Mouse (Mus musculus) kidney, postnatal 25 days (tissue): Measurements from ENCODE around the gene Cux1.

Experiments used
- DNase-seq, 2 experiments: peaks; one replicate each; pipeline ENCODE4 v3.0.0; 2021; ENCODE audit warnings: mixed read lengths in 2 of 2

The Cux1 gene

GRCm38 (mm10) chr5:136470985-136471735, 96.1 kb downstream of the Cux1 start:
- peak; percentile 72 to 86 for DNase-seq

GRCm38 (mm10) chr5:136469301-136469700, 98.0 kb downstream of the Cux1 start:
- no peak for DNase-seq

GRCm38 (mm10) chr5:136467360-136467999, 99.8 kb downstream of the Cux1 start:
- DNase-seq, result peak; percentile 58 to 88

DNA sequence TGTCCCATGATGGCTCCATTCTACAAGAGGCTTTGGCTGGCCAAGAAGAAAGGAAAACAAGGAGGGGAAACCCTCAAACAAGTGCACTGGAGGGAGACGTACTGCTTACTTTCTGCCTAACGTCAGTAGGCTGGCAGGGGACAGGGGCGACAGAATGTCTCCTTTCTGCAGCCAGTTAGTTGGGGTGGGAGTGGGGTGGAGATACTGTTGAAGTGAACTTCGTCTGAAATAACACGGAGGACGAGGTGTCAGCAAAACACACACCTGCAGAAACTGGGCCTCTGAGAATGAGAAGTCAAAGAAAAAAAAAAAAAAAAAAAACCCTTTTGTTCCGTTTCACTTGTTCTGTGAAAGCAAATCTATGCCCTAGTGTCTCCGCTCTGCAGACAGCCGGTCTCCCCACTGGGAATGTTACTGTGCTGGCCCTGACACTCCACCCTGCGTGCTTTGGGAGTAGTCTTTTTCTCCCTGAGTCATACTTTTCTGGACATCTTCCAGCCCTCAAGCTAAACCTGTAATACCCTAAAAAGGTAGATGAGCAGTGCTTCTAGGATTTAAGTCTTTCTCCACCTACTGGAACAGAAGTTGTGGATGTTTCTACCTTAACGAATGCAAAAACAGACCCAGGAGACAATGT, 101.4 kb downstream of the Cux1 start:
- DNase-seq, result peak; percentile 23 to 60

DNA sequence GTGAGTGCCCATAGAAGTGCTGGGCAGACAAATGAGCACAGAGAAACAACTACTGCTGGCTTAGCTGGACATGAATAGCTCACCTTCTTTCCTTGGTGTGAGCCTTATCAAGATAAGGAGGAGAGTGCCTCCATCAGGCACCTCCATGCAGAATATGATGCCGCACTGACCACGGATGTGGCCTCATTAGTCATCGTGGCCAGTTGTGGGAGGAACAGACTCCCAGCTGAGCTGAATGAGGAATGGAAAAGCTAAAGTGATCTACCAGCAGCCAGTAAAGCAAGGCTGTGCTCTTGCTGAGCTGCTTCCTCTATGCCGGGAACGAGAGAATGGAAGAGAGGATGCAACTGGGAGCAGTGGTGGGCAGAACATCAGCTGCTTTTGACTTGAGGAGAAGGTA, 101.9 kb downstream of the Cux1 start:
- no peak for DNase-seq

DNA sequence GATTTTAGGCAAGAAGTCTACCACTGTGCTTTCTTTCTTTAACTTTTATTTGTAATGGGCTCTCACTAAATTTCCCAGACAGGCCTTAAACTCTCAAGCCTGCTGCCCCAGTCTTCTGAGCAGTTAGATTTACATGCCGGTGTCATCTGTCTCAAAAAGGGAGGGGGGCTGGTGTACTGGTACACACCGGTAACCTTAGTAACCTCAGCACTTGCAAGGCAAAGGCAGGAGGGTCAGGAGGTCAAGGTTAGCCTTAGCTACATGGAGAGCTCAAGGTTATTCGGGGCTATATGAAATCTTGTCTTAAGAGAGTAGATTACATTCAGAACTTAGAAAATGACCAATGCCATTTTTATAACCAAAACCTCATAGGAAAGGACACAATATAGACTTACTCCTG, 102.4 kb downstream of the Cux1 start:
- DNase-seq, result no peak

GRCm38 (mm10) chr5:136464128-136464527, 103.2 kb downstream of the Cux1 start:
- peak; percentile 45 to 55 for DNase-seq

- DNase-seq, result peak; percentile 44 to 64
Observed at GRCm38 (mm10) chr5:136462613-136463012, 104.7 kb downstream of the Cux1 start.

DNA sequence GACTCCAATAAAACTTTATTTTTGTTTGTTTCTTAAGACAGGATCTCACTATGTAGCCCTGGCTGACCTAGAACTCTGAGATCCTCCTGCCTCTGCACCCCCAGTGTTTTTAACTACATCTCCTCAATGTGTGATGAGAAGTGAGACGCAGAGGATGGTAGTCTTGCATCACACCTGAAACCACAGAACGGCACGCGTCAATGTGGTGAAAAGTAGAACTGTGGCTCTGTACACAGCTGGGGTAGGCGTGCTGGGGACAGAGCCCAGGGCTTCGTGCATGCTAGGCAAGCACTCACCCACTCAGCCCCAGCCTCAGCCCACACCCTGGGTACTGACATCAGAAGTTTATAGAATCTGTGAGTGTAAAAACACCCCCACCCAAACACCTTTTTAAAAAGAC, 107.4 kb downstream of the Cux1 start:
- no peak for DNase-seq

DNA sequence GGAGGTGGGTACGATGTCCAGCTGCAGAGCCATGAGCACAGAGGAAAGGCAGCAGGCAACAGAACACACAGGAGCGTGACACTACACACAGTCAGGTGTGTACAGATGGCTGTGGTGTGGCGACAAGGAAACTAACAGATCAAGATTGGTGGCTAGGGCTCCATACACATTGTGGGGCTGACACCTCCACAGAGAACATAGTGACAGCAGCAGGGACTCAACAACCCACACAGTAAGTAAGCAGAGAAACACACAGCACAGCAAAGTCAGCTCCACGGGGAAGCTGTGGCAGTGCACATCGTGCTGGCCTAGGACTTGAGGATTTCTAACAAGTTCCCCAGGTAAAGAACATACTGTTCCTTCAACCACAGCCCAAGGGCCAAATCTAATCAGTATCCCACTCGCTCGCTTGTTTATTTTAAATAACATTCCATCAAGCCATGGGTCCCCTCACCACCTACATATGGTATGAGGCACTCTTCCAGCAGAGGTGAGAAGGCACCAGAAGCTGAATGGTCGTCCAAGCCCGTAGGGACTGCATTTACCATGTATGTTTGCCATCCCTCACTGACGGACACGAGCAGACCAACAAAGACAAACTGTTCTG, 108.3 kb downstream of the Cux1 start:
- DNase-seq, result no peak

DNA sequence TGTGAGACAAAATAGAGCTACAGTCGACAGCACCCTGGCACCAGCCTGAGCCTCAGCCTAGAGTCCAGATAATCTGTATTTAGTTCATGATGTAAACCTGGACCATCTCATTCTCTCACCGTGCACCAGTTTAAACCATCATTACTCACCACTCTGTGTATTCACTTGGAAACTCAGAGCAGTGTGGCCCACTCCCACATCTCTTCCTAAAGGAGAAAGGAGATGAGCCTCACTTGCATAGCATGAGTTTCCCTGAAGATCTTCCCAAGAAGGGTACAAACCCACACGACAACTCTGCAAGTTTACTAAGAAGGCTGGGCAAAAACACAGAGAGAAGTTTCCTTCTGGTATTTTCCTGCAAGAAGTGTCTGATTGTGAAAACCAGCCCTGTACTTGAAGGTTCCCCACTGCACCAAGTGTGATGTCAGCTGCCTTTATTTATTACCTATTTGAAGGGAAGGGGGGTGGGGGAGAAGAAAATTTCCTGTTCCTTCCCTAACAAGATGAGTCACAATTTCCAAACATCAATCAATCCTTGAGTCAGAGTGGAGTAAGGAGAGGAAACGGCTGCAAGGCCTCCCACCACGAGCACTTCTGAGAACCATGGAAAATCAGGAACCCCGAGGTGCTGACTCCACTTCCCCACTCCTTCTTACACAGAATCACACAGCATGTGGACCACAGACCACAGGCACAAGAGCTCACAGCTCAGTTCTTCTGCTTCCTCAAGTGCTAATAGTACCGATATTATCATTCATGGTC, 109.0 kb downstream of the Cux1 start:
- peak; percentile 38 to 55 for DNase-seq

DNA sequence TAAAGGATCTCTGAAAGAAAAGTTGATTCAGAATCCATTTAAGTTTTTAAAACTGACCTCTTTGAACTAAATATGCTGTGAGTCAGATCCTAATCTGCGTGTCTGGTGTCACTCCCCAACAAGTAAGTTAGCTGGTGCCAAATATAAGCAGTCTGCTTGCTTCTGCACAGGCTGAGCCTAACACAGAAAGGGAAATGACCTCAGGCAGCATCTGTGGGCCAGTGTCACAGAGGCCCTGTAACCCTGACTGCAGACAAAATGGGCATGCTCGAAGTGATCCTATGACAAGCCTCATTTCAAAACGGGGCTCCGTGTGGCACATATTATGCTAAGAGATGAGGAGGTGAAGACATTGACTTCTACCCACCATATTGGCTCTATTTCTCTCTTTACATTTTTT, 110.9 kb downstream of the Cux1 start:
- peak in 1 of 2 experiments; percentile 40 for DNase-seq

- no peak for DNase-seq
Observed at GRCm38 (mm10) chr5:136452681-136453080, 114.6 kb downstream of the Cux1 start.

DNA sequence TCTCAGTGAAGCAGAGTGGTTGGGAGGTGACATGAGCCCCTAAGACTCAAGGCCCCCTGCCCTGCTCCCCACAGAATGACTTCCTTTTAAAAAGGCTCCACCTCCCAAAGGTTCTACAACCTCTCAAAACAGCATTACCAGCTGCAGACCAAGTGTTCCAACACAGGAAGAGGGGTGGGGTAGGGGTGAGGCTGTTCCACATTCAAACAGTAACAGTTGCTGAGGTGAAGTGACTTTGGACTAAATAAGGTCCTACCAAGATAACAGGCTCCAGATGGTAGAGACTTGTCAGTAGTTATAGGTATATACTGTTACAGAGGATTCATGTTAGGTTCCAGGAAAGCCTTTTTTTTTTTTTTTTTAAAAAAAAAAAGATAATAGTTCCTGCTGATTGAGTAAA, 117.5 kb downstream of the Cux1 start:
- no peak for DNase-seq

DNA sequence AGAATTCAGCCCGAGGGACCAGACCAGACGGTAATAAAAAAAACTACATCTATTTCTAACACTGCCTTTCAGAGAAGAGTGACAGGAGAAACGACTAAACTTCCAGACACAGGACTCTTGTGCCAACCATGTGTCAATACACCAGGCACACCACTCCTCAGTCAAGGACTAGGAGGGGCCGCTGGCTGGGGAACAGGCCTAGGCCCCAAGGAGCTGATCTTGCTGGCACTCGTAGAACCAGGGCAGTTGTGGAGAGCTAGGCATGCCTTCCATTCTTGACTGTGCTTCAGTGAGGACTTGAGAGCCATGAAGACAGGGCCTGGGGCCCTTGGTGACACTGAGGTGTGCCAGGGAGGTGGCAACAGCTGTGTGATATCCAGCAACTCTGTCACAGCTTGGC, 121.3 kb downstream of the Cux1 start:
- no peak for DNase-seq

DNA sequence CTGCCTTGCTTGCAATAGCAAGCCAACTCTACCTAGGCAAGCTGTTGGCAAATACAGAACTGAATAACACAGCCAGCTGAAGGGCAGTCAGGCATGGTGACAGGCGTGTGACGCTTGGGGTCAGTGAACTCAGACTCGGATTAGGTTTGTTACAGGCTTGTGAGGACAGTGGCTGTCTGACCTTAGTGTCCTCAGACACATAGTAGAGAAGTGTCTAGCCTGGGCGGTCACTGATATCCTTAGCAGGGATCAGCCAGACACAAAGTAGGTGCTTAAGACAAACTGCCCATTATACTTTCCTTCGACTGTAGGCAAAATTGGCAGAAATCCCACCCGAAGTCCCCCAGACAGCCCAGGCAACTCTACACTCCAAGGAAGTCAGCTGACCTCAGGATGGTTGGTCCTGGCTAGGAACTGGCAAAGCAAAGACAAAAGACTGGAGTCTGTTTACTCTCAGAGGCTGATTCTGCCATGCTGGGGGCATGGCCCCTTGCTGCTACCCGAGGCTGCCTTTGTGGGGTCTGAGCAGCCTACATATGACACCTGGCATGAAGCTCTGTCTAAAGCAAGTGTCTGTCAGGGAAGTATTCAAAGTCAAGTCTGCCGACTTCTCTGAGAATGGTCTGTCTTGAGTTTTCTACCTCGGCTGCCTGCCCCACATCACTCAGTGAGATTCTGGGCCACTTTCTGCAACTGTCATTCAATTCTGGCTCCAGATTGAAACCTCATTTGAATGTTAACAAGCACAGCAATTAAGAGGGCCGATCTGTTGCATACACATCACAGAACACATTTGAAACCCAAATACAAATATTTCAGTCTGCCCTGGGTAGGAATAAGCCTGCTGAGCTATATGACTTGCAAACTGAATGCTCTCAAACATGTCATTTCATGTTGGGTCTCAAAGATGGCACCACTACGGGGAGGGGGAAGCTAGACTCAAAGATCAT, 124.8 kb downstream of the Cux1 start:
- DNase-seq, result peak; percentile 59 to 81

DNA sequence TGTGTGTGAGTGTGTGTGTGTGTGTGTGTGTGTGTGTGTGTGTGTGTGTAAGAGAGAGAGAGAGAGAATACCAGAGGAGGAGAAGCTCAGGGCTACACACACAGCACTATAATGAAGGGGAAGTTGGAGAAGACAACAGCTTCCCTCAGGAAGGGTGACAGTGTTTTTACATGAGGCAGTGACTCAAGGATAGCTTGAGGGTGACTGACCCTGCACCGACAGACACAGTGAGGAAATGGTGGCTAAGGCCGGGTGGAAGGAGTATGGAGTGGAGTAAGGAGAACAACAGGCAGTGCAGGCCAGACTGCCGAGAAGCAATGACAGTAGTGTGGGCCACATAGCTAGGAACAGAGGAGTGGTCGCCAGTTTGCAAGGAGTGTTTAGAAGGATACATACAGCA, 137.6 kb downstream of the Cux1 start:
- DNase-seq, result no peak

DNA sequence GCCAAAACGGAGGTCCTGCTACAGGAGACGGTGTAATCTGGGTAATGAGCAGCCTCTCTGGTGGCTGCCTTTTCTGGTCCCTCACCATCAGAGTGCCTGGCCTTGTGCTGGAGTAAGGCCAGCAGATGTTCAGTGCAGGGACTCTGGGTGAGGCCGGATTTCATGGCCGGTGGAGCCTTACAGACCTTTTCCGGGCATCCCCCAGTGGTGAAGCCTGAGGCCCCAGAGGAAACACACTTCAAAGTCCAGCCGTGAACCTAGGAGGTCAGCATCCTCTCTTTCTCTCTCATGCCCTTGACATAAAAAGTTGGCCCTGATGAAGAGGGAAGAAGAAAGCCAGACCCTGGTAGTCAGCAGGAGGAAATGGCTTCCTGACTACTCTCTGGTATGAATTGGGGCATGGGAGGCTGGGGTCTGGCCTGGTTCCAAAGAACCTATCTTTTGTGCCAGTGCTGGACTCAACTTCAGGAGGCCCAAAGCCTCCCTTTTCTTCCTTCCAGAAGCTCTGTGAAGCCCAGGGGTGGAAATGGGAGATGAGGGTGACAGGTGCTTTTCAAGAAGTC, 138.7 kb downstream of the Cux1 start:
- peak; percentile 59 to 74 for DNase-seq

DNA sequence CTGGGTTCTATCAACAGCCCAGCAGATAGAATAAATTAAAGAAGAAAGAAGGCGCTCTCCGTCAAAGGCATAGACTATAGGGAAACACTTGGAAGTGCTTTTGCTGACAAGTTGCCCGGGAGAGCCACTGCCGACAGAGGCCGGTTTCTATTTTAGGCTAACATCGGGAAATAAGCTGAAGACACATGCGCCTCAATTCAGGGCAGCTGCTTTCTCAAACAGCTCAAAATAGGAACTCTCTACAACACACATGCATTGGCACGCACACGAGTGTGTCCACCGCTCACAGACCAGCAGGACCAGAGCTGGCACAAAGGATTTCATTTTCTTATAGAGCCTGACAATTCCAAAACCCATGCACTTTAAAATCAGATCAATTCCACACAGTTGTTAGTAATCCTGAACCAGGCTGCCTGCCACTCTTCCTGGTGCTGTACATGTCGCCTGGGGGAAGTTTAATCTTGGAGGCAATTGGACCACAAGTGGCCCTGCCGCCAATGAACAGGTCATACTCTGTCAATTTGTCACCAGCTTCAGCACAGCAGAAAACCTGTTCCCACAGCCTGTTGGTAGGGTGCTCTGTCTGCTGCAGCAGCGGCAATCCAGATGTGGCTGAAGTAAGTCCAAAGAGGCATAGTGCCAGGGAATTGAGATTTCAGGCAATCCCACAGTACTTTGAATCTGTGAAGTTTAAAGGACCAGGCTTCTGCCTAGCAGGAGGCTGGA, 139.4 kb downstream of the Cux1 start:
- DNase-seq, result peak; percentile 54 to 80

- DNase-seq, result no peak
Observed at GRCm38 (mm10) chr5:136427121-136427771, 140.0 kb downstream of the Cux1 start.
